Mouse (Mus musculus) ES-E14 (cell line): Measurements from ENCODE around the gene Pdia4. TPM values are rescaled to one million over a fixed set of nuclear protein-coding genes. Genes with fewer than 3 reads are reported as not detected.

Experiments
- DNase-seq: peaks from one replicate; pipeline ENCODE4 v3.0.0-alpha.2; 2013; ENCODE audit warnings: low read depth, low spot score
- H3K27ac ChIP-seq: 2 replicates; pipeline ENCODE4 v1.5.1; 2012; ENCODE audit warnings: low read depth, mild to moderate bottlenecking, low read length, moderate library complexity, mixed read lengths; ENCODE audit not compliant: poor library complexity, insufficient read depth, severe bottlenecking
- H3K36me3 ChIP-seq: 2 replicates; pipeline ENCODE4 v1.6.1; 2012; ENCODE audit warnings: mild to moderate bottlenecking, low read length, moderate library complexity, mixed read lengths; ENCODE audit not compliant: control insufficient read depth, poor library complexity, insufficient read depth, severe bottlenecking
- H3K4me1 ChIP-seq, 2 experiments: fragments of 150-350 bp in 1 of 2; sonication (generic) in 1 of 2; 2 replicates each; pipeline ENCODE4 v1.6.1; 2012; ENCODE audit warnings: low read length in 2 of 2, mild to moderate bottlenecking in 1 of 2, mixed read lengths in 1 of 2; ENCODE audit not compliant: control insufficient read depth in 2 of 2, insufficient read depth in 2 of 2, poor library complexity in 1 of 2
- H3K4me3 ChIP-seq, 2 experiments: fragments of 150-350 bp in 1 of 2; sonication (generic) in 1 of 2; 2 replicates each; pipeline ENCODE4 v1.5.1; 2012; ENCODE audit warnings: low read length in 2 of 2, low read depth in 1 of 2, mild to moderate bottlenecking in 1 of 2, mixed read lengths in 1 of 2; ENCODE audit not compliant: insufficient read depth in 1 of 2, poor library complexity in 1 of 2, severe bottlenecking in 1 of 2
- H3K9ac ChIP-seq: 2 replicates; pipeline ENCODE4 v1.6.1; 2012; ENCODE audit warnings: low read depth, mild to moderate bottlenecking, low read length, mixed read lengths; ENCODE audit not compliant: poor library complexity, insufficient read depth, severe bottlenecking
- H3K9me3 ChIP-seq: fragments of 150-350 bp; sonication (generic); 2 replicates; pipeline ENCODE4 v1.6.1; 2012; ENCODE audit warnings: low read depth, mild to moderate bottlenecking, low read length; ENCODE audit not compliant: control insufficient read depth, insufficient read depth
- CHD2 ChIP-seq: IDR thresholded peaks from 2 replicates; pipeline ENCODE4 v1.6.1; 2014; ENCODE audit warnings: mild to moderate bottlenecking, low read depth, low read length, inconsistent platforms
- HCFC1 ChIP-seq: IDR thresholded peaks from 2 replicates; pipeline ENCODE4 v1.6.1; 2012; ENCODE audit warnings: low read length, inconsistent platforms, borderline replicate concordance; ENCODE audit not compliant: insufficient read depth
- MAFK ChIP-seq: IDR thresholded peaks from 2 replicates; pipeline ENCODE4 v1.6.1; 2014; ENCODE audit warnings: mild to moderate bottlenecking, low read depth, low read length, inconsistent platforms; ENCODE audit not compliant: insufficient read depth
- ZC3H11A ChIP-seq: IDR thresholded peaks from 2 replicates; pipeline ENCODE4 v1.6.1; 2012; ENCODE audit warnings: low read depth, mild to moderate bottlenecking, inconsistent platforms, low read length, borderline replicate concordance
- ZNF384 ChIP-seq: IDR thresholded peaks from 2 replicates; pipeline ENCODE4 v1.6.1; 2012; ENCODE audit warnings: low read depth, low read length, inconsistent platforms
- in situ Hi-C, 2 experiments: fragments of 600-800 bp; cut with MboI; formaldehyde crosslinking; loops; one replicate each; pipeline ENCODE4 v1.15.1; 2025; ENCODE audit warnings: low sequenced_read_pairs in 2 of 2, inconsistent platforms in 1 of 2; ENCODE audit not compliant: unreplicated experiment in 2 of 2
- total RNA-seq: library from RNA; depleted of rRNA; stranded (reverse); fragments of 300-350 nt; gene quantifications from 2 replicates; pipeline ENCODE4 v1.2.3, GENCODE M21; 2012

The Pdia4 gene
- total RNA-seq, 1 experiment, result 429 TPM

- Histone ChIP-seq H3K36me3 (peaks cover 3% of the 10 kb centered on the region; the same call in 1 of the 2 replicates), H3K4me1 (peaks cover 3 to 11% of the 10 kb centered on the region in 2 experiments; a peak in 2 of 4 replicates), H3K9ac (peak overlapping the region; percentile 92), H3K27ac (peak overlapping the region; percentile 70; the same call in 1 of the 2 replicates), H3K9me3 (no peaks in the 10 kb centered on the region), H3K4me3 (peak overlapping the region; percentile 88 to 98)
- DNase-seq, result no peak
- TF ChIP-seq MAFK, result no peak
- no peak for TF ChIP-seq CHD2
- TF ChIP-seq ZC3H11A, result no peak
- no peak for TF ChIP-seq HCFC1
- in situ Hi-C loops, result no loop called here
Observed at GRCm38 (mm10) chr6:47812271-47812915, 837 bp downstream of the Pdia4 start.

GRCm38 (mm10) chr6:47811324-47811723, 1.9 kb downstream of the Pdia4 start:
- Histone ChIP-seq H3K9ac (peak overlapping the region; percentile 92; the same call in 1 of the 2 replicates), H3K27ac (no peak overlapping the region), H3K9me3 (no peaks in the 10 kb centered on the region), H3K4me3 (peak overlapping the region; percentile 88 to 98; a peak in 1 of 4 replicates), H3K4me1 (peaks cover 3 to 11% of the 10 kb centered on the region in 2 experiments; a peak in 2 of 4 replicates), H3K36me3 (peaks cover 9% of the 10 kb centered on the region)
- TF ChIP-seq HCFC1, result no peak
- no peak for TF ChIP-seq CHD2
- TF ChIP-seq ZC3H11A, result no peak
- TF ChIP-seq MAFK, result no peak
- in situ Hi-C loops, result no loop called here
- no peak for DNase-seq

- TF ChIP-seq MAFK, result no peak
- TF ChIP-seq CHD2, result no peak
- no peak for TF ChIP-seq HCFC1
- TF ChIP-seq ZC3H11A, result no peak
- no peak for TF ChIP-seq ZNF384
- Histone ChIP-seq H3K36me3 (peaks cover 17% of the 10 kb centered on the region), H3K4me3 (no peak overlapping the region), H3K9ac (peak overlapping the region; percentile 28; the same call in 1 of the 2 replicates), H3K9me3 (no peaks in the 10 kb centered on the region), H3K27ac (no peak overlapping the region), H3K4me1 (peaks cover 3 to 9% of the 10 kb centered on the region in 2 experiments; a peak in 2 of 4 replicates)
- no peak for DNase-seq
- in situ Hi-C loops, result no loop called here
Observed at GRCm38 (mm10) chr6:47810181-47810580, 3.0 kb downstream of the Pdia4 start.

GRCm38 (mm10) chr6:47809053-47809452, 4.2 kb downstream of the Pdia4 start:
- in situ Hi-C loops, result no loop called here
- Histone ChIP-seq H3K4me1 (peaks cover 0 to 9% of the 10 kb centered on the region in 2 experiments; a peak in 2 of 4 replicates), H3K4me3 (no peak overlapping the region; a peak in 1 of 4 replicates), H3K27ac (no peak overlapping the region), H3K9me3 (no peaks in the 10 kb centered on the region), H3K9ac (no peak overlapping the region), H3K36me3 (peaks cover 23% of the 10 kb centered on the region)
- DNase-seq, result no peak
- TF ChIP-seq CHD2 (no peak), MAFK (no peak), ZC3H11A (no peak), HCFC1 (no peak), ZNF384 (no peak)

- in situ Hi-C loops, result no loop called here
- Histone ChIP-seq H3K9ac (no peak overlapping the region), H3K9me3 (no peaks in the 10 kb centered on the region), H3K27ac (no peak overlapping the region), H3K36me3 (peaks cover 28% of the 10 kb centered on the region), H3K4me3 (no peak overlapping the region), H3K4me1 (peaks cover 0 to 9% of the 10 kb centered on the region in 2 experiments; a peak in 2 of 4 replicates)
- DNase-seq, result no peak
- TF ChIP-seq ZNF384 (no peak), CHD2 (no peak), HCFC1 (no peak), ZC3H11A (no peak), MAFK (no peak)
Observed at GRCm38 (mm10) chr6:47808545-47808944, 4.7 kb downstream of the Pdia4 start.
